Mouse (Mus musculus) testis, adult 2 months (tissue): ENCODE measurements at regions not wholly inside any gene's neighbourhood (a gene's known extent, or its start where the extent isn't known, plus 50 kb on each side); places are given as distances from the start of the nearest gene placed in this dataset.

Source experiments
- CTCF ChIP-seq: fragments of 200-500 bp; IDR thresholded peaks from 2 replicates; pipeline ENCODE4 v1.5.1; 2012; ENCODE audit warnings: low read depth, mild to moderate bottlenecking, inconsistent platforms, low read length, moderate library complexity; ENCODE audit not compliant: control insufficient read depth, insufficient read depth, insufficient replicate concordance
- POLR2A ChIP-seq: fragments of 200-500 bp; IDR thresholded peaks from 2 replicates; pipeline ENCODE4 v1.6.1; 2012; ENCODE audit warnings: low read depth, mild to moderate bottlenecking, inconsistent platforms, low read length, moderate library complexity; ENCODE audit not compliant: control insufficient read depth

- no peak for TF ChIP-seq POLR2A
- TF ChIP-seq CTCF = no peak
Measured at GRCm38 (mm10) chr16:24259711-24260230, 133.5 kb upstream of the Lpp start.
